Mouse (Mus musculus): ENCODE results near the gene Dnali1. TPM values are rescaled to one million over a fixed set of nuclear protein-coding genes. Genes with fewer than 3 reads are reported as not detected.

The Dnali1 gene
- polyA plus RNA-seq, 1 experiment: 0.14 TPM

DNA sequence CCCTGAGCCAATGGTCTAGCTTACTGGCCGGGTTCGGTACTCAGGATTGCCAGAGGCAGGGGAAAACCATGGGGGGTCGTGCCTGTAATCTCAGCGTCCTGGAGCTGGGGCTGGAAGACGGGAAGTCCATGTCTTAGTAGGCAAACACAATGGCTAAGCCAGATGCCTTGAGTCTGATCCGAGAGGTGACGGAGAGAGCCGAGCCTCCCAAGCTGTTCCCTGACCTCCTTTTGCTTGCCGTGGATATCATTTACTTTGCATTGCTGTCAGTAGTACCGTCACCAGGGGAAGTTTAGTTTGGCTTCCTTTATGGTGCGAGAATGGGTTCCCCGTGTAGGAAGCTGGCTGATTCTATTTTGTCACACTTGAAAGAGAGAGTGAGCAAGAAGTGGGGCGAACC lies 35.8 kb upstream of the Dnali1 start:
- H3K4me2 ChIP-seq (ENCODE audit: low read depth): no peak overlapping the region
- no peak for TF ChIP-seq E2F4 (IDR thresholded peaks at IDR 0.05; ENCODE audit: insufficient read depth)
- TF ChIP-seq TCF12 (IDR thresholded peaks at IDR 0.05; ENCODE audit: insufficient read depth, poor library complexity, severe bottlenecking): no peak
- no peak for TF ChIP-seq CEBPB (IDR thresholded peaks at IDR 0.05; ENCODE audit: insufficient read depth, poor library complexity, severe bottlenecking)
- no peak for TF ChIP-seq MYOD1 (IDR thresholded peaks at IDR 0.05; ENCODE audit: control insufficient read depth in 1 of 3, insufficient read length in 2 of 3, low read depth in 2 of 3)
- TF ChIP-seq MAX (IDR thresholded peaks at IDR 0.05; ENCODE audit: low read depth): no peak
- TF ChIP-seq POLR2A (IDR thresholded peaks at IDR 0.05; ENCODE audit: insufficient read length, low read depth): no peak
- no peak for TF ChIP-seq USF1 (IDR thresholded peaks at IDR 0.05; ENCODE audit: low read depth)
- no peak for TF ChIP-seq REST (IDR thresholded peaks at IDR 0.05; ENCODE audit: insufficient read depth, insufficient read length)
- TF ChIP-seq MYOG (IDR thresholded peaks at IDR 0.05; ENCODE audit: control insufficient read depth in 1 of 3, insufficient read depth in 1 of 3, insufficient read length in 2 of 3, low read depth in 2 of 3): no peak
- no peak for TF ChIP-seq TCF3 (IDR thresholded peaks at IDR 0.05; ENCODE audit: insufficient read length, low read depth)
- no peak for TF ChIP-seq SRF (IDR thresholded peaks at IDR 0.05; ENCODE audit: control insufficient read depth, insufficient read length, low read depth)
- TF ChIP-seq POLR2AphosphoS2 (IDR thresholded peaks at IDR 0.05; ENCODE audit: insufficient read length, low read depth): no peak
- peaks cover 6% of the 10 kb centered on the region for H3K36me3 ChIP-seq (ENCODE audit: control insufficient read depth, insufficient read depth)
- H3ac ChIP-seq (ENCODE audit: control insufficient read depth, insufficient read length): no peak overlapping the region
- no peaks in the 10 kb centered on the region for H3K79me2 ChIP-seq (ENCODE audit: control insufficient read depth, insufficient read depth)
- H3K27me3 ChIP-seq (ENCODE audit: control insufficient read depth, insufficient read depth, insufficient read length): no peaks in the 10 kb centered on the region
- no peak overlapping the region for H3K4me3 ChIP-seq

DNA sequence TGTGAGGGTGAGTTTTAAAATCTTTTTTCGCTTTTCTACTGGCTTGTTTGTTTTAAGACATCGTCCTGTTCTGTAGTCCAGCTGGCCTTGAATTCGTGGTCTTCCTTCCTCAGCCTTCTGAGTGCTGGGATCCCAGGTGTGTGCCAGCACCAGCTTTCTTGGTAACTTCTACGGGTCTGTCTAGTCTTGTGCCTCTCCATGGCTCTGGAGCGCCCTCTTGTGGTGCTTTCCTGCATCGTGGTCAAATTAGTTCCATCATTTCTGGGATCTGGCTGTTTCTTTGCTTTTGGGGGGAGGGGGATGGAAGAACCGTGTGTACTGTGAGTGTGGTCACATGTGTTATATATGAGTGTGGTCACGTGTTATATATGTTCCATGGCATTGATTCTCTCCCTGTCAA lies 34.0 kb upstream of the Dnali1 start:
- Histone ChIP-seq H3K36me3 (ENCODE audit: control insufficient read depth, insufficient read depth) (peaks cover 6% of the 10 kb centered on the region), H3K27me3 (ENCODE audit: control insufficient read depth, insufficient read depth, insufficient read length) (no peaks in the 10 kb centered on the region), H3K4me2 (ENCODE audit: low read depth) (no peak overlapping the region), H3K4me3 (no peak overlapping the region), H3ac (ENCODE audit: control insufficient read depth, insufficient read length) (no peak overlapping the region), H3K79me2 (ENCODE audit: control insufficient read depth, insufficient read depth) (no peaks in the 10 kb centered on the region)
- TF ChIP-seq MAX (IDR thresholded peaks at IDR 0.05; ENCODE audit: low read depth) (no peak), TCF3 (IDR thresholded peaks at IDR 0.05; ENCODE audit: insufficient read length, low read depth) (no peak), USF1 (IDR thresholded peaks at IDR 0.05; ENCODE audit: low read depth) (no peak), MYOD1 (IDR thresholded peaks at IDR 0.05; ENCODE audit: control insufficient read depth in 1 of 3, insufficient read length in 2 of 3, low read depth in 2 of 3) (no peak), REST (IDR thresholded peaks at IDR 0.05; ENCODE audit: insufficient read depth, insufficient read length) (no peak), TCF12 (IDR thresholded peaks at IDR 0.05; ENCODE audit: insufficient read depth, poor library complexity, severe bottlenecking) (no peak), SRF (IDR thresholded peaks at IDR 0.05; ENCODE audit: control insufficient read depth, insufficient read length, low read depth) (no peak), E2F4 (IDR thresholded peaks at IDR 0.05; ENCODE audit: insufficient read depth) (no peak), POLR2AphosphoS2 (IDR thresholded peaks at IDR 0.05; ENCODE audit: insufficient read length, low read depth) (no peak), CEBPB (IDR thresholded peaks at IDR 0.05; ENCODE audit: insufficient read depth, poor library complexity, severe bottlenecking) (no peak), MYOG (IDR thresholded peaks at IDR 0.05; ENCODE audit: control insufficient read depth in 1 of 3, insufficient read depth in 1 of 3, insufficient read length in 2 of 3, low read depth in 2 of 3) (no peak)

DNA sequence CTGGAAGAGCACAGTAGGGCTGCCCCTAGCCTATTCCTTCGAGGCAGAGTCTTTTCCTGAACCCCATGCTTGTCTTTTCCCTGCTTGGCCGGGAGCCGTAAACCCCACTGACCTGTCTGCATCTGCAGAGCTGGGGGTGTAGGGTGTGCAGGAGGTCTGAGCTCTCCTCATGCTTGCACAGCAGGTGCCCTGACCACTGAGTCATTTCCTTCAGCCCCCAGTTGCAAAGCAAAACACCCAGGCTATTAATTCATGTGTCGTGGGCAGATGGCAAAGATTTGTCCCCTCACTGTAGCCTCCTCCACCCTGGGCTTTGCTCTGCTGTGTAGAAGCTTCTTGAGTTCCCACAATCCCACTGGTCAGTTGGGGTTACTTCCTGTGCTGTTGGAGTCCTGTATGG lies 31.9 kb upstream of the Dnali1 start:
- TF ChIP-seq MYOD1 (IDR thresholded peaks at IDR 0.05; ENCODE audit: control insufficient read depth in 1 of 3, insufficient read length in 2 of 3, low read depth in 2 of 3): peak in 2 of 3 experiments; percentile 30 to 73
- no peak for TF ChIP-seq POLR2AphosphoS2 (IDR thresholded peaks at IDR 0.05; ENCODE audit: insufficient read length, low read depth)
- no peak for TF ChIP-seq POLR2A (IDR thresholded peaks at IDR 0.05; ENCODE audit: insufficient read length, low read depth)
- peak in 1 of 3 experiments; percentile 34 for TF ChIP-seq MYOG (IDR thresholded peaks at IDR 0.05; ENCODE audit: control insufficient read depth in 1 of 3, insufficient read depth in 1 of 3, insufficient read length in 2 of 3, low read depth in 2 of 3)
- no peak for TF ChIP-seq SRF (IDR thresholded peaks at IDR 0.05; ENCODE audit: control insufficient read depth, insufficient read length, low read depth)
- no peak for TF ChIP-seq TCF12 (IDR thresholded peaks at IDR 0.05; ENCODE audit: insufficient read depth, poor library complexity, severe bottlenecking)
- Histone ChIP-seq H3K4me2 (ENCODE audit: low read depth) (no peak overlapping the region), H3K79me2 (ENCODE audit: control insufficient read depth, insufficient read depth) (no peaks in the 10 kb centered on the region), H3ac (ENCODE audit: control insufficient read depth, insufficient read length) (no peak overlapping the region), H3K27me3 (ENCODE audit: control insufficient read depth, insufficient read depth, insufficient read length) (no peaks in the 10 kb centered on the region), H3K36me3 (ENCODE audit: control insufficient read depth, insufficient read depth) (no peaks in the 10 kb centered on the region), H3K4me3 (no peak overlapping the region)

DNA sequence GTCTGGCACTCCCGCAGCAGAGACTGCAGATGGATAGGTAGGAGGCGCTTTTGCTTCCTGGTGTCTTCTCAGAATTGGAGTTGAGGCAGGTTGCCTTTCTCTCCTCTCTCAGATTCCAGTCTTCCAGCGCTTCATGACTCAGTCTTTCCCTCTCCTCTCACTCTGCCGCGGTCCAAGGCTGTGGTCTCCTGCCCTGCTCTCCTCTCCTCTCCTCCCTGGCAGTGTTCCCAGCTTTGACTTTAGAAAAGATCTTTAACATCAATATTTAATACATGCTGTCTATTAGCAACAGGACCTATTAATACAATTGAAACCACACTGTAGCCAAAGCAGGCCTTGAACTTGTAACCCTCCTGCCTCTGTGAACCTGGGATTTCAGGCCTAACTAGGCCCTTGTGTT lies 30.6 kb upstream of the Dnali1 start:
- Histone ChIP-seq H3K4me2 (ENCODE audit: low read depth) (no peak overlapping the region), H3K36me3 (ENCODE audit: control insufficient read depth, insufficient read depth) (peaks cover 5% of the 10 kb centered on the region), H3K27me3 (ENCODE audit: control insufficient read depth, insufficient read depth, insufficient read length) (no peaks in the 10 kb centered on the region), H3ac (ENCODE audit: control insufficient read depth, insufficient read length) (no peak overlapping the region), H3K79me2 (ENCODE audit: control insufficient read depth, insufficient read depth) (no peaks in the 10 kb centered on the region), H3K4me3 (no peak overlapping the region)
- no peak for TF ChIP-seq SRF (IDR thresholded peaks at IDR 0.05; ENCODE audit: control insufficient read depth, insufficient read length, low read depth)

DNA sequence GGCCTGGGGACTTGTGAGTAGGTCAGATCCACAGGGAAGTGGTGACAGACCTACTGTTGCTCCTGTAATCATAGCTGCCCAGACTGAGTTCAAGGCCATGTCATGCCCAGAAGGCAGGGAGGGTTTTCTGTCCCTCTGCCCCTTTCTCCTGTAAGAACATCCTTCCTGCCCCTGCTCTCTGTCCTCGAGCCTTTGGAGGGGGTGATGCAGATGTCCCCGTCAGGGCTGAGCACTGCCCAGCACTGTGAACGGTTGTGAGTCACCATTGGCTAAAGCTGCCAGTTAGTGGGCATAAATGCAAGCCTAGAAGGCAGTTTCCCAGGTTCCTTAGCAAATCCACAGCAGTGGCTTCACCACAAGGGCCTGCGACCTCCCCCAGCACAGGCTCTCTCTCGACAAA lies 27.5 kb upstream of the Dnali1 start:
- Histone ChIP-seq H3K4me2 (ENCODE audit: low read depth) (no peak overlapping the region), H3K4me3 (no peak overlapping the region), H3K36me3 (ENCODE audit: control insufficient read depth, insufficient read depth) (peaks cover 5% of the 10 kb centered on the region), H3K27me3 (ENCODE audit: control insufficient read depth, insufficient read depth, insufficient read length) (no peaks in the 10 kb centered on the region), H3K79me2 (ENCODE audit: control insufficient read depth, insufficient read depth) (no peaks in the 10 kb centered on the region), H3ac (ENCODE audit: control insufficient read depth, insufficient read length) (no peak overlapping the region)
- TF ChIP-seq SRF (IDR thresholded peaks at IDR 0.05; ENCODE audit: control insufficient read depth, insufficient read length, low read depth): no peak
- no peak for TF ChIP-seq CEBPB (IDR thresholded peaks at IDR 0.05; ENCODE audit: insufficient read depth, poor library complexity, severe bottlenecking)
- no peak for TF ChIP-seq USF1 (IDR thresholded peaks at IDR 0.05; ENCODE audit: low read depth)
- TF ChIP-seq POLR2A (IDR thresholded peaks at IDR 0.05; ENCODE audit: insufficient read length, low read depth): no peak
- TF ChIP-seq MYOG (IDR thresholded peaks at IDR 0.05; ENCODE audit: control insufficient read depth in 1 of 3, insufficient read depth in 1 of 3, insufficient read length in 2 of 3, low read depth in 2 of 3): no peak
- TF ChIP-seq E2F4 (IDR thresholded peaks at IDR 0.05; ENCODE audit: insufficient read depth): no peak
- TF ChIP-seq TCF12 (IDR thresholded peaks at IDR 0.05; ENCODE audit: insufficient read depth, poor library complexity, severe bottlenecking): no peak
